Mouse (Mus musculus) layer of hippocampus, postnatal 10 days (tissue): Measurements from ENCODE around the gene Catsperb. TPM values are rescaled to one million over a fixed set of nuclear protein-coding genes. Genes with fewer than 3 reads are reported as not detected.
"Not testable (repeated sequence)": the region's sequence is repeated elsewhere in the genome, so short reads cannot be mapped to it uniquely, and the experiment has no call there.

ENCODE experiments used
- DNase-seq, 2 experiments: peaks; one replicate each; pipeline ENCODE4 v3.0.0; 2021; ENCODE audit warnings: low spot score in 2 of 2
- long read RNA-seq: library from polyadenylated mRNA; stranded (forward); transcript quantifications from one replicate; pipeline ENCODE4 v2.0.0, GENCODE M21; 2023
- microRNA-seq, 2 experiments: library from miRNA; unstranded; fragments of <30 nt; microRNA quantifications; one replicate each; pipeline ENCODE4 v1.2.0; 2021
- total RNA-seq, 2 experiments: library from RNA; stranded (reverse); gene quantifications; 2 replicates each; pipeline ENCODE4 v1.2.3; 2021

The Catsperb gene
- total RNA-seq = not detected
- long read RNA-seq = 0 reads

DNA sequence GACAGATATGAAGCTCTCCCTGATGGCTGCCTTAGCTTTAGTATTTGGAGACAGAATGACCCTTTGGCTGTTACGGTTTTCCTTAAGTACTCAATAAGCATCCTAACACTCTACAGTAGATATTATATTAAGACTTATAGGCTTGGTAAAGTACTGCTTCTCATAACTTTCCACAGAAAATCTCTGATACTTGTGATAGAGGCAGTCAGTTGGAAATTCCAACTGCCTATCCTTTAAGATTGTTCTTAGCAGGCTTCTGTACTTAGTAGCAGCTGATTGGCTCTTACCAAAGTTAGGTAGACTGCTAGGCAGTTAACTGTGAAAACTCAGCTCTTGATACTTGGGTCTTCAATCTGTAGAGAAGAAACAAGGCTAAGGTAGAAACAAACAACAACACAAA, at the start of gene Catsperb:
Catsperb (plus strand) TSS at position 301 of the 400 bp plus-strand sequence.
- DNase-seq = not testable (repeated sequence)

- DNase-seq = peak; percentile 3 to 13
Observed at GRCm38 (mm10) chr12:101361468-101361867, 43.0 kb upstream of the Catsperb start.

DNA sequence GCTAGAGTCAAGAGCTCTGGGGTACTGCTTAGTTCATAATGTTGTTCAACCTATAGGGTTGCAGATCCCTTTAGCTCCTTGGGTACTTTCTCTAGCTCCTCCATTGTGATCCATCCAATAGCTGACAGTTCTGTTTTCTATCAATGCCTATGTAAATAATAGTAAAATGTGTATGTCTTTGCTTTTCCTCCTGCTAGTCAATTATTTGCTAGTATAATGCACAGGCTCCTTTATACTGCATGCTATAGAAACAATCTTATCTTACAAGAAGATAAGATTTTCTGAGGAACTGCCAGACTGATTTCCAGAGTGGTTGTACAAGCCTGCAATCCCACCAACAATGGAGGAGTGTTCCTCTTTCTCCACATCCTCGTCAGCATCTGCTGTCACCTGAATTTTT, 23.0 kb upstream of the Catsperb start:
- DNase-seq = not testable (repeated sequence)

DNA sequence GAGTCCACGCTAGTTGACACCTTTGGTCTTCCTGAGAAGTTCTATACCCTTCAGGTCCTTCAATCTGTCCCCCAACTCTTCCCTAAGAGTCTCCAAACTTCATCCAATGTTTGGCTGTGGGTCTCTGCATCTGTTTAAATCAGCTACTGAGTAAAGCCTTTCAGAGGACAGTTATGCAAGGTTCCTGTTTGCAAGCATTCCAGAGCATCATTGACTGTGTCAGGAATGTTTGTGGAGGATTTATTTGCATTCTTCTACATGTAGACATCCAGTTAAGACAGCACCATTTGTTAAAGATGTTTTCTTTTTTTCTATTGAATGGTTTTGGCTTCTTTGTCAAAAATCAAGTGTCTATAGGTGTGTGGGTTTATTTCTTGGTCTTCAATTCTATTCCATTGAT, 21.7 kb downstream of the Catsperb start:
- DNase-seq = no peak

GRCm38 (mm10) chr12:101462051-101462450, 57.6 kb downstream of the Catsperb start:
- DNase-seq = no peak

DNA sequence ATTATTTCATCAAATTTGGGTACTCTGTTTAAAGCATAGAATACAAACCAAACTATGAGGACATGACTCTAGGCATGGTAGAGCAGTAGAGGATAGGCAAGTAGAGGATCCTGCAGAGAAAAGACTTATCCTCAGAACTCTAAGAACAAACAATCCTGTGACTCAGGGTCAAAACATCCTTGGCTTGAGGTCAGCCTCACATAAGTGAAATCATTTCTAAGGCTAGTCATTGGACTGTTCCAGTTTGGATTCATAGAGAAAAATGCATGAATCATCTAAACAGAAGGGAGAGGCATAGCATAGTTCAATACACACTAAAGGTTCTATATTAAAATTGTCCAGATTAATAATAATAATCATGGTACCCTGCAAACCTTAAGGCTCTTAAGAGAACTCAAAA, 79.1 kb downstream of the Catsperb start:
- no peak for DNase-seq

DNA sequence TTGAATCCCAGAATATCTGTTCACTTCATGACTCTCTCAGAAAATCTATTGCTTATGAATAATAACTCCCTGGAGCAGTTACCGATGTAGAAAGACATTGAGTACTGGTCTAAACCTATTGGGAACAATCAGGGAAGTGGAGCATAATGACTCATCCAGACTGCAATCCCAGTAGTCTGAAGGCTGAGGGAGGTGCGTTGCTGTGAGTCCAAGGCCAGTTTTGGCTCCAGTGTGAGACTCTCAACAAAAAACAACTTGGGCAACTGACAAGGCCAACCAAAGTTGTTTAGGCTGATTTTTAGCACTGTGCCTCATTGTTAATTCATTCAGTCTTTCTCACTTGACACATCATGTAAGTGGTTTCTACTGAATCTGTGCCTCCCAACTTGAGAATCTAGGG, 106.9 kb downstream of the Catsperb start:
- DNase-seq = not testable (repeated sequence)

DNA sequence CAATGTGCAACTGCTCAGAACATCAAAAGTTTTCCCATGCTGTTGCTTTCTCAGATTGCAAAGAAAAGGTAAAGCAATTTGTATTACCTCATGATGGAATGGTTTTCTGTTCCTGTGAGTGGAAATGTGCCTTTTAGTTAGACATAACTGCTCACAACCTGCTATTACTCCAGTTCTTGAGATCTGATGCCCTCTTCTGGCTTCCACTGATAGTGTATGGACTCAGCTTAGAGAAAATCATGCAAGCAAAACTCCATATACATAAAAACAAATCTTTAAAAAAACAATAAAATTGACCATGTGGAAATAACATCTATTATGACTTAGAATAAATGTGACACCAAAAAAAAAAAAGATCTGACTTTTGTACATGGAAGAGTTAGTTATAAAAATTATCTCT, 202.2 kb downstream of the Catsperb start:
- peak in 1 of 2 experiments; percentile 17 for DNase-seq

- DNase-seq = no peak
Observed at GRCm38 (mm10) chr12:101633137-101633536, 228.7 kb downstream of the Catsperb start.

DNA sequence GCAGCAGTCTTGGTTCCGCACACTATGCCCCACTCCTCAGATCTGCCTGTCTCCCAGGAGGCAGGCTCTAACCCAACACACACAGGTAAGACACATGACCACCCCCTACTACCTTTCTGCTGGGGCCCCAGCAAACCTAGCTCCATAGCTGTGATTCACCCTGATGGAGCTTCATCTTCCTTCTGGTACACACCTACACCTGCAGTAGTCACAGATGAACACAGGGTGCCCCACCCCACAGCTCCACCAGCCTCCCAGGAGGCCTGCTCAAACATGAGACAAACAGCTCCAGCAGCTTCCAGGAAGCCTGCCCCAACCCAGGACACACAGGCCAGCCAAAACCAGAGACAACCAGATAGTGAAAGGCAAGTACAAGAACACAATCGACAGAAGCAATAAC, 263.0 kb downstream of the Catsperb start:
- no peak for DNase-seq

Small RNA genes lying within 50 kb of the gene (microRNA-seq; reads per million reads assigned to microRNA genes)
- gene Gm24542 = 0 reads per million in 2 experiments
